Mouse (Mus musculus) ES-Bruce4 (cell line): ENCODE measurements around the gene Kcnma1.

Experiments used
- CTCF ChIP-seq: IDR thresholded peaks from one replicate; pipeline ENCODE4 v1.8.1; 2011; ENCODE audit warnings: low read depth, low read length
- EP300 ChIP-seq: IDR thresholded peaks from 2 replicates; pipeline ENCODE4 v1.6.1; 2011; ENCODE audit warnings: low read depth, low read length; ENCODE audit not compliant: insufficient read depth
- POLR2A ChIP-seq: IDR thresholded peaks from one replicate; pipeline ENCODE4 v1.8.1; 2011; ENCODE audit warnings: low read length; ENCODE audit not compliant: insufficient read depth

DNA sequence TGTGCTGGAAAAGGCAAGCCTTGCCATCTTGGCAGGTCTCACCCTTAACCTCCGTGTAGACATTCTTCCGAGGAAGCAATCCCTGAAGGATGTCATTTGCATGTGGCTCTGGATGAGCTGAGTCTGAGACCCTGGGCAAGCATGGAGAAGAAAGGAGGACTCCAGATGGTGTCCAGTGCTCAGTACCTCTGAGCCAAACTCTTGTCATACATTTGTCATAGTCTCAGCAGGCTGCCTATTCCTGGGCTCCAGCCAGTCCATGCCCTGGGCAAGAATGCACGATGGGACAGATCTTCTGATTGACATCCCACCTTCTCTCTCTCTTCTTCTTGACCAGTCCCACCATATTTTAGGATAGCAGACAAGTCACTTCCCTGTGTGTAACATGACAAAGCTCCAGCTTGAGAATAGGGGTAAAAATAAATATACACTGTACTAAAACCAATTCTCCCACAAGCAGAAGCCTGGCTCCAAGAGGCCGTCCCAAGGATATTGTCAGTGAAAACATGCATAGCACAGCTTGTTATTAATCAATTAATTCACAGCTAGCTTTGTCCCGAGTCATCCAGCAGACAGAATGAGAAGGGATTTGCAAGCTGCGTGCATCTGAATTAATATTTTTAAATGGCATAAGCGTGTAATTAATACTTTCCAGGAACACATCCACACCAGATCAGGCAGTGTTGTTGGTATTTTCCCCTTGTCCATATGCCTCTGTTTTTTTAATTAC, 290.4 kb downstream of the Kcnma1 start:
- TF ChIP-seq CTCF (no peak), POLR2A (no peak), EP300 (no peak)
